Mouse (Mus musculus) ES-Bruce4 (cell line): ENCODE results near the gene Arid1b.

Experiments
- CTCF ChIP-seq: IDR thresholded peaks from one replicate; pipeline ENCODE4 v1.8.1; 2011; ENCODE audit warnings: low read depth, low read length
- EP300 ChIP-seq: IDR thresholded peaks from 2 replicates; pipeline ENCODE4 v1.6.1; 2011; ENCODE audit warnings: low read depth, low read length; ENCODE audit not compliant: insufficient read depth
- POLR2A ChIP-seq: IDR thresholded peaks from one replicate; pipeline ENCODE4 v1.8.1; 2011; ENCODE audit warnings: low read length; ENCODE audit not compliant: insufficient read depth

DNA sequence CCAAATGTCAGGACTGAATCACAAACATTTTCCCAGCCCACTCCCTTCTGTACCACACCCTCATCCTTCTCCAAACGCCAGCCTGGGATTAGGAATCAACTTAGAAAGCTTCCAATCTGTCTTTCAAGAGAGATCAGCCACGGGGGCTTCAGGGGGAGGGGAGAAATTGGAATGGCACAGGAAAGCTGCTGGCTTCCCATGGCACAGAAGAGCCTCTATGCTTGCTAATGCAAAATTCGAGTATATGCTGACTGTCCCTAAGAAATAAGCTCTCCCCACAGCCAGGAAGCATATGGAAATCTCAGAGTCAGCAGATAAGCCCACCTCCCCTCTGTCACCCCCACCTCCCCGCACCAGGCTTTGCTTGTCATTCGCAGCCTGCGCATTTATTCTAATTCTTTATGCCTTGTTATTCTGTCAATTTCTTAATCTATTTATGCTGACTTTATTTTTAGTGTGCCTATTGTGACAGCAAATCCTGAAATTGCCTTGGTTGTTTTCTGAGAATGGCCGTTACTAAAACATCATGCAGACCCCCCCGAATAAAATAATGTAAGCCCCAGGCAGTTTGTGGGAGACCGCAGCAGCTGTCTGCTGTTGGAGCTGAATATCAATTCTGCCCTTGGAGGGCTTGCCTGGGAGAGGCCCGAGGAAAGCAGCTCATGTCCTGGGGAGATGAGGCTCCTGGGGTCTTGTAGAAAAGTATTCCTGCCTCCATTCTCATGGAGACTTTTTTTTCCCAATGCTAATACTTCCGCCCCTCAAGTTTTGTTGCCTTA lies 383.2 kb downstream of the Arid1b start:
- no peak for TF ChIP-seq POLR2A
- no peak for TF ChIP-seq CTCF
- TF ChIP-seq EP300 = no peak
